Mouse (Mus musculus) liver, postnatal 0 days (tissue): ENCODE results near the gene Mrps36.

Experiments used
- CTCF ChIP-seq: sonication (generic); IDR thresholded peaks from 2 replicates; pipeline ENCODE4 v1.5.1; 2016; ENCODE audit warnings: antibody characterized with exemption, low read depth
- EP300 ChIP-seq: IDR thresholded peaks from 2 replicates; pipeline ENCODE4 v1.6.1; 2016; ENCODE audit warnings: antibody characterized with exemption, low read depth, mild to moderate bottlenecking

GRCm38 (mm10) chr13:100785806-100786413, 41.5 kb upstream of the Mrps36 start:
- TF ChIP-seq CTCF (no peak), EP300 (no peak)
